Mouse (Mus musculus) forebrain, embryonic 14.5 days (tissue): ENCODE data around the gene Pold1. TPM values are rescaled to one million over a fixed set of nuclear protein-coding genes. Genes with fewer than 3 reads are reported as not detected.

Source experiments
- ATAC-seq: fragments of 200-750 bp; cut with Nextera tagmentation; 2 replicates; pipeline ENCODE4 v1.8.0; 2017; ENCODE audit warnings: mild to moderate bottlenecking, moderate library complexity
- DNase-seq: peaks from one replicate; pipeline ENCODE4 v3.0.0-alpha.2; 2015; ENCODE audit warnings: low spot score
- H3K27ac ChIP-seq: fragments of 300-500 bp; sonication (generic); 2 replicates; pipeline ENCODE4 v1.5.1; 2014; ENCODE audit warnings: low read depth, mild to moderate bottlenecking, control low read depth, low read length, moderate library complexity
- H3K27me3 ChIP-seq: fragments of 300-500 bp; sonication (generic); replicated peaks from 2 replicates; pipeline ENCODE4 v1.6.1; 2014; ENCODE audit warnings: low read length, control low read depth, mixed read lengths; ENCODE audit not compliant: control insufficient read depth, insufficient read depth
- H3K36me3 ChIP-seq: fragments of 300-500 bp; sonication (generic); 2 replicates; pipeline ENCODE4 v1.6.1; 2014; ENCODE audit warnings: low read length, control low read depth; ENCODE audit not compliant: control insufficient read depth, insufficient read depth
- H3K4me1 ChIP-seq: fragments of 300-500 bp; sonication (generic); 2 replicates; pipeline ENCODE4 v1.6.1; 2014; ENCODE audit warnings: antibody characterized with exemption, low read length, control low read depth; ENCODE audit not compliant: control insufficient read depth, insufficient read depth
- H3K4me2 ChIP-seq: fragments of 300-500 bp; sonication (generic); 2 replicates; pipeline ENCODE4 v1.6.1; 2014; ENCODE audit warnings: mild to moderate bottlenecking, control low read depth, low read length
- H3K4me3 ChIP-seq: fragments of 300-500 bp; sonication (generic); 2 replicates; pipeline ENCODE4 v1.5.1; 2014; ENCODE audit warnings: low read depth, low read length, control low read depth
- H3K9ac ChIP-seq: fragments of 300-500 bp; sonication (generic); 2 replicates; pipeline ENCODE4 v1.6.1; 2014; ENCODE audit warnings: mild to moderate bottlenecking, low read length, control low read depth, moderate library complexity
- H3K9me3 ChIP-seq: fragments of 300-500 bp; sonication (generic); replicated peaks from 2 replicates; pipeline ENCODE4 v1.6.1; 2016; ENCODE audit warnings: low read length, control low read depth, mixed read lengths; ENCODE audit not compliant: control insufficient read depth
- WGBS: fragments of 180-500 bp; shearing (Covaris S2); extraction: QIAGEN DNeasy Blood & Tissue Kit; methylation state at CpG from one replicate; pipeline ENCODE4 v1.1.7; 2014; 5-methylcytosine and 5-hydroxymethylcytosine counted together
- polyA plus RNA-seq: library from polyadenylated mRNA; unstranded; fragments of >200 nt; fragmentation: Nextera tagmentation; extraction: Ambion mirVana; gene quantifications from 2 replicates; pipeline ENCODE4 v1.2.1, GENCODE M21; 2014

Pold1 gene
- polyA plus RNA-seq, 1 experiment from 2014 or later, result 33.0 TPM

DNA sequence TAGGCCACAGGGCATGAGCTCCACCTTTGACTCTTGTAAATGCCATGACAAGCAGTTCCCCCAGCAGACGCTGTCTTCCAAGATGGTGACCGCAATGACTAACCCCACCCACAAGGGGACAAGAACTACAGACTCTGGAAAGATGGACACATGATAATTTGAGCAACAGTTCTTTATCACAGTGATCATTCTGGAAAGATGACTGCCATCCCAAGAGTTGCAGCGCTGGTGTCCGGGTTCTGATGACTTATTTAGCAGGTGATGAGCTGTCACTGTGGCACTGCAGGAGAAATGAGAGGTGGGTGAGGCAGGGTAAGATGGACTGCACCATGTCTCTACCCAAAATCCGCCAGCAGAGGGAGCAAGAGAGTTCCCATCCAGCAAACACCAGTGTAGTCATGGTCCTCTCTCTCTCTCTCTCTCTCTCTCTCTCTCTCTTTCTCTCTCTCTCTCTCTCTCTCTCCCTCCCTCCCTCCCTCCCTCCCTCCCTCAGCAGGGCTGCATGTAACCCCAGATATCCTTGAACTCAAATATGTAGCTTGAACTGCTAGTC, 47.0 kb downstream of the Pold1 start:
- no peaks in the 10 kb centered on the region for H3K36me3 ChIP-seq
- no peak overlapping the region for H3K27ac ChIP-seq
- H3K4me1 ChIP-seq, result peaks cover 6% of the 10 kb centered on the region; the same call in 1 of the 2 replicates
- no peaks in the 10 kb centered on the region for H3K27me3 ChIP-seq
- ATAC-seq (peak; percentile 66), DNase-seq (peak; percentile 77)
- H3K4me3 ChIP-seq, result no peak overlapping the region
- H3K9me3 ChIP-seq, result no peaks in the 10 kb centered on the region
- H3K9ac ChIP-seq, result no peak overlapping the region
- WGBS, result 30% methylated on average over 5 of the region's 5 CpGs
- no peak overlapping the region for H3K4me2 ChIP-seq

DNA sequence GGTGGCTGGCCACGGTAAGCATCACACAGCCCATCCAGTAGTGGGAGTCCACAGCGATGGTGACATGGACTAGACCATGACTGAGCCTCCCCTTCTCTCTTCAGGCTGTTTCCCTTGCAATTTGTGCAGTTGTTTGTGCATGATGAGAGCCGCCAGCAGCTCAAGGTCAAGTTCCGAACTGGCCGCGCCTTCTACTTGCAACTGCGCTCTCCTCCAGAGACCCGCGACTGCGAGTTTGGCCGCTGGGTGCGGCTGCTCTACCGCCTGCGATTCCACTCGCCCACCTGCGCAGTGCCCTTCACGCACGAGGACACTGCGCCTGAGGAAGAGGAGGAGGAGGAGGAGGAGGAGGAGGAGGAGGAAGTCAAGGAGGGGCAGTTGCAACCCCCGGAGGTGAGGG, 48.6 kb downstream of the Pold1 start:
- H3K9ac ChIP-seq, result no peak overlapping the region
- no peak overlapping the region for H3K4me3 ChIP-seq
- ATAC-seq (no peak), DNase-seq (no peak)
- no peaks in the 10 kb centered on the region for H3K9me3 ChIP-seq
- H3K27me3 ChIP-seq, result no peaks in the 10 kb centered on the region
- peaks cover 13% of the 10 kb centered on the region for H3K4me1 ChIP-seq
- no peak overlapping the region for H3K4me2 ChIP-seq
- H3K27ac ChIP-seq, result no peak overlapping the region
- WGBS, result 66% methylated on average over 20 of the region's 20 CpGs
- H3K36me3 ChIP-seq, result no peaks in the 10 kb centered on the region

DNA sequence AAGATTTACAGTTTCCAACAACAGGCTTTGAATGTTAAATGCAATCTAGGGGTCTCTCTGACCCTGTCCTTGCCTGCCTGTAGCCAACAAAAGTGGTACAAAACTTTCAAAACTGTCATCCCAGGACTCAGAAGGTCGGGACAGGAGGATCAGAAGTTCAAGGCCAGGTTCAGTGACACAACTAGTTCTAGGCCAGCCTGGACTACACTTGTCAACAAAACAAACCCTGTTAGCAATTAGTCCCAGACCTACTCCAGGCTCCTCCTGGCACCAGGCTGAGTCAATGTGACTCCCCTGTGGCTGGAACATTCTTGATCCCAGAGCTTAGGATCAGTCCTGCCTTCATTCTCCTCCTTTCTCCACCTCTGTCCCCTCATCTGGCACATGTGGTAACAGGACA, 49.7 kb downstream of the Pold1 start:
- DNase-seq (no peak), ATAC-seq (no peak)
- Histone ChIP-seq H3K36me3 (0 out of 2 replicates have a peak, but pooled peaks cover 9% of the 10 kb centered on the region), H3K4me2 (no peak overlapping the region), H3K9ac (no peak overlapping the region), H3K4me1 (peaks cover 21% of the 10 kb centered on the region), H3K27ac (no peak overlapping the region), H3K4me3 (no peak overlapping the region), H3K9me3 (no peaks in the 10 kb centered on the region), H3K27me3 (no peaks in the 10 kb centered on the region)
- 88% methylated on average over 1 of the region's 1 CpGs for WGBS

DNA sequence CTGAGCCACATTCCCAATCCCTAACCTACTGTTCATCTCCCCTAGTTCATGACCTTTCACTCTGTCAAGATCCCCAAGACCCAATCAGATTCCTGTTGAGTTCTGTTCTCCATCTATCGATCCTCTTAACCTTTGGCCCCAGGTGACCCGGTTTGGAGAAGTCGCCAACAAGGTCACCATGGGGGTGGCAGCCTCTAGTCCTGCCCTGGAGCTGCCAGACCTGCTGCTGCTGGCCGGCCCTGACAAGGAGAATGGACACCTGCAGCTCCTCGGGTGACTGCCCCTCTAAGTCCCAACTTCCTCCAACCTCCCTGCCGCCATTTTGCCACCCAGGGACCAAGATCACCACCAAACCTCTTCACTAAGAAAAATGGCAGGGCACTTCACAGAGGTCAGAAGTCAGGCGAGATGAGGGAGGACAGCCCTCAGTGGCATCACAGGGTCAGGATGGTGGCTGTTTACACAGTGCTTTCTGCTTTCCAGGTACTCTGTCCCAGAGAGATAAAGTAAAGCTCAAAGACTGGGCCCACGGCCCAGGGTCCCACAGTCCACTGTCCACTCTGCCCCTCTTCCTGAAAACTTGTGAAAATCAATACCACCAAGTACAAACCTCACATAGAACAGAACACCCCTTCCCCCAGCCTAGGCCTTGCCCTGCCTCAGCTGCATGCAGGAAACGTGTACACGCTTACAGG, 51.1 kb downstream of the Pold1 start:
- ATAC-seq (no peak), DNase-seq (no peak)
- H3K4me1 ChIP-seq, result peaks cover 21% of the 10 kb centered on the region
- 89% methylated on average over 10 of the region's 10 CpGs for WGBS
- H3K9ac ChIP-seq, result peak overlapping the region; percentile 92
- peaks cover 20% of the 10 kb centered on the region for H3K36me3 ChIP-seq
- H3K27me3 ChIP-seq, result no peaks in the 10 kb centered on the region
- H3K9me3 ChIP-seq, result no peaks in the 10 kb centered on the region
- peak overlapping the region; percentile 73 for H3K4me3 ChIP-seq
- peak overlapping the region; percentile 82 for H3K4me2 ChIP-seq
- no peak overlapping the region for H3K27ac ChIP-seq

DNA sequence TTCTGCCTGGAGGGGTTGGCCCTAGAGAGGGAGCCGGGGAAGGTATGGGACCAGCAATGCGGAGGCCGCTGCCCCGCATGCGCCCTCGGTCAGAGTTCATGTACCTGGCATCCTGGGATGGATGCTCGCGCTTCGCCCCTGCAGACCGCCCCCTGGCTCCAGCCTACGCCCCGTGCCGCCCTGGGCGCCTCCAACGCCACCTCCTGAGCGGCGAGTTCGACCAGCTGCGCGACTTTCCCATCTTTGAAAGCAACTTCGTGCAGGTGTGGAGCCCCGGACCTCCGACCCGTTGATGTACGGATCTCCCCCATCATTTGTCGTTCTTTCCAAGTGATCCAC, 51.9 kb downstream of the Pold1 start:
- H3K36me3 ChIP-seq, result peaks cover 28% of the 10 kb centered on the region
- ATAC-seq (no peak), DNase-seq (no peak)
- peak overlapping the region; percentile 84 for H3K27ac ChIP-seq
- WGBS, result under 1% methylated on average over 23 of the region's 26 CpGs
- H3K4me3 ChIP-seq, result peak overlapping the region; percentile 73
- no peaks in the 10 kb centered on the region for H3K27me3 ChIP-seq
- H3K4me1 ChIP-seq, result peaks cover 21% of the 10 kb centered on the region
- peak overlapping the region; percentile 92 for H3K9ac ChIP-seq
- H3K9me3 ChIP-seq, result no peaks in the 10 kb centered on the region
- peak overlapping the region; percentile 82 for H3K4me2 ChIP-seq

DNA sequence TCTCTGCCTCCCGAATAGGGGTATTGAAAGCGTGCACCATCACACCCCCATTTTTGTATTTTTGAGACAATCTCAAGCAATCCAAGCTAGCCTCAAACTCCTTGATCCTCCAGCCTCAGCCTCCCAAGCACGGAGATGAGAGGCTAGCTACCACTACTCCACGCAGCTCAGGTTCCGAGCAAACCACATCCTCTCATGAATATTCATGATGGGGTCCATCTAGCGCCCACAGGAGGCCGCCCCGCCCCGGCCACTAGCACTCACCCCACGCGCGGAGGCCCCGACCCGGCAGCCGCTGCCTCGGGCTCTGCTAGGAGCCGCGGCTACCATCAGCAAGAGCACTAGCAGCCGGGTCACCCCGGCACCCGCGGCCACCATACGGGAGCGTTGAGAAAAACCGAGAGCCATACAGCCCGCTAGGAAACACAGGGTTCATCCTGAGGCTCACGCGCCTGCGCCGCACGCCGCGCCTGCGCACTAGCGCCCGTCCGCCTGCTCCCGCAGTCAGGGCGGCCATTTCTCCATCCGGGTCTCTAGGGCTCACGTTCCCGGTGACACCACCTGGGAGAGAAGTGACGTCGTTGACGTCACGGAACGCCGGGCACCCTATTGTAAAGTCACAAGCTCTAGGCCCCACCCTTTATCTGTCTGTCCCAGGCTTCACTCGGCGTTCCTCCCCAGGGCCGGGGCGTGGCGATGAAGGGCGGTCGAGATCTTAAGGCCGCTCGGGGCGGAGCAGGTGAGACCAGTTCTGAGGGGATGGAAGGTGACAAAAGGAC, 52.5 kb downstream of the Pold1 start, which contains the start of the genes Emc10 and Fam71e1:
Emc10 (minus strand) TSS at position 538 of the 779 bp plus-strand sequence.
Fam71e1 (plus strand) TSS at position 590 of the 779 bp plus-strand sequence.
- Histone ChIP-seq H3K4me1 (peaks cover 21% of the 10 kb centered on the region), H3K36me3 (peaks cover 33% of the 10 kb centered on the region), H3K4me2 (peak within 1 kb of the TSS; percentile 82), H3K9ac (peak within 1 kb of the TSS; percentile 95), H3K27ac (peak within 1 kb of the TSS; percentile 97), H3K9me3 (no peaks in the 10 kb centered on the region), H3K27me3 (no peaks in the 10 kb centered on the region), H3K4me3 (peak within 1 kb of the TSS; percentile 73)
- 0% methylated on average over 57 of the region's 58 CpGs for WGBS
- DNase-seq (peak; percentile 99), ATAC-seq (peak; percentile 96)

DNA sequence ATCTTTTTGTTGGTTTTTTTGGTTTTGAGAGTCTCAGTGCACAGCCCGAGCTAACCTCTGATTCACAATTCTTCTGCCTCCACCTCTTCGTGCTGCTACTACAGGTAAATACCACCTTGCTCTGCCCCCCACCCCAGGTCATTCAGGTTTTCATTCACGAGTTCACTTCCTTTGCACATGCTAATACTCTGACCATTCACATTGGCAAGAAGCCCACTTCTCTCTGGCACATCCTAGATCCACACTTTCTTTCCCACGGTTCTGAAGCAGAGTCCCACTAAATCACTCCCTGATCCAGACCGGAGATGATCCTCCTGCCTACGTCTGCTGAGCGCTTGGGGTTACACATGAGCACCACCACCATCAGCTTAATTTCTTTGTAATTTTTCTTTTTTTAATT, 53.6 kb downstream of the Pold1 start:
- WGBS, result 79% methylated on average over 7 of the region's 7 CpGs
- no peaks in the 10 kb centered on the region for H3K9me3 ChIP-seq
- DNase-seq, result no peak
- H3K9ac ChIP-seq, result peak overlapping the region; percentile 95
- H3K4me1 ChIP-seq, result peaks cover 21% of the 10 kb centered on the region
- no peaks in the 10 kb centered on the region for H3K27me3 ChIP-seq
- H3K4me3 ChIP-seq, result peak overlapping the region; percentile 73
- ATAC-seq, result no peak
- H3K36me3 ChIP-seq, result peaks cover 44% of the 10 kb centered on the region
- H3K4me2 ChIP-seq, result peak overlapping the region; percentile 80
- no peak overlapping the region for H3K27ac ChIP-seq

DNA sequence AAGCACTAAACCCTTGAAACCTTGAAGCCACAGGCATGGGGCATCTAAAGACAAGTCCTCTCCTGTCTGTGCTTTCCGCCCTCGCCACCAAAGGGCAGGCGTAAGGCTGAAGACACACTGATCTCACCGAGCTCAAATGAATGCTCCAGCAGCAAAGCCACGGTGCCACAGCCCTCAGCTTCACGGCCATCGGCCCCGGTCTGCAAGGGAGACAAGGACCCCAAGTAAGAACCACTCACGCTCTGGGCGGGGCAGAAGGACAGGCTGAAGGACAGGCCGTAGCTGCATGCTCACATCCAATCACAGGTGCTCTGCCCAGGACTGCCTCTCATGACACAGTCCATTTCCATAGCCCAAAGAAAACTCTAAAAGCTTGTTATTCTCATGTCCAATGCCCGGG, 54.0 kb downstream of the Pold1 start:
- ATAC-seq (no peak), DNase-seq (no peak)
- H3K27ac ChIP-seq, result no peak overlapping the region
- peaks cover 48% of the 10 kb centered on the region for H3K36me3 ChIP-seq
- no peaks in the 10 kb centered on the region for H3K9me3 ChIP-seq
- H3K9ac ChIP-seq, result peak overlapping the region; percentile 35; the same call in 1 of the 2 replicates
- peaks cover 21% of the 10 kb centered on the region for H3K4me1 ChIP-seq
- 90% methylated on average over 12 of the region's 12 CpGs for WGBS
- peak overlapping the region; percentile 7; the same call in 1 of the 2 replicates for H3K4me2 ChIP-seq
- H3K27me3 ChIP-seq, result no peaks in the 10 kb centered on the region
- no peak overlapping the region for H3K4me3 ChIP-seq
